Mouse (Mus musculus): Measurements from ENCODE around the gene Zfp287.

GRCm38 (mm10) chr11:62701218-62701617, 30.5 kb downstream of the Zfp287 start:
- TF ChIP-seq POLR2A (IDR thresholded peaks at IDR 0.05; ENCODE audit: extremely low read depth, insufficient read depth, low read length) (no peak), CTCF (IDR thresholded peaks at IDR 0.05; ENCODE audit: extremely low read depth, insufficient read depth, low read length) (no peak)
